Mouse (Mus musculus) ovary, postnatal 36 days (tissue): ENCODE results near the gene Crybb2.

ENCODE experiments used
- DNase-seq: peaks from one replicate; pipeline ENCODE4 v3.0.0; 2022; ENCODE audit warnings: low spot score, mixed read lengths

The Crybb2 gene

GRCm38 (mm10) chr5:113090750-113091149 is 20.8 kb upstream of the Crybb2 start:
- DNase-seq = no peak

GRCm38 (mm10) chr5:113090077-113090690 is 20.3 kb upstream of the Crybb2 start:
- no peak for DNase-seq

GRCm38 (mm10) chr5:113087465-113087864 is 17.5 kb upstream of the Crybb2 start:
- no peak for DNase-seq

GRCm38 (mm10) chr5:113086990-113087389 is 17.1 kb upstream of the Crybb2 start:
- DNase-seq = no peak

GRCm38 (mm10) chr5:113086439-113086838 is 16.5 kb upstream of the Crybb2 start:
- no peak for DNase-seq

GRCm38 (mm10) chr5:113085931-113086330 is 16.0 kb upstream of the Crybb2 start:
- no peak for DNase-seq

GRCm38 (mm10) chr5:113084309-113084708 is 14.4 kb upstream of the Crybb2 start:
- DNase-seq = no peak

GRCm38 (mm10) chr5:113082356-113083168 is 12.6 kb upstream of the Crybb2 start:
- no peak for DNase-seq

GRCm38 (mm10) chr5:113081439-113081838 is 11.5 kb upstream of the Crybb2 start, which contains the start of gene Crybb3:
Gene Crybb3 (minus strand): TSS chr5:113081584.
- DNase-seq = no peak

GRCm38 (mm10) chr5:113081020-113081419 is 11.1 kb upstream of the Crybb2 start:
- DNase-seq = no peak

- no peak for DNase-seq
These were observed 9.9 kb upstream of the Crybb2 start for GRCm38 (mm10) chr5:113079783-113080182.

GRCm38 (mm10) chr5:113078686-113079085 is 8.8 kb upstream of the Crybb2 start:
- DNase-seq = no peak

- peak; percentile 78 for DNase-seq
These were observed 15.6 kb downstream of the Crybb2 start for GRCm38 (mm10) chr5:113054308-113054707.

- no peak for DNase-seq
These were observed 19.2 kb downstream of the Crybb2 start for GRCm38 (mm10) chr5:113050581-113051185.

- no peak for DNase-seq
These were observed 20.0 kb downstream of the Crybb2 start for GRCm38 (mm10) chr5:113049876-113050275.

- no peak for DNase-seq
These were observed 24.2 kb downstream of the Crybb2 start for GRCm38 (mm10) chr5:113045511-113046273.

- DNase-seq = no peak
These were observed 26.4 kb downstream of the Crybb2 start for GRCm38 (mm10) chr5:113043531-113043930.

- DNase-seq = peak; percentile 32
These were observed 28.3 kb downstream of the Crybb2 start for GRCm38 (mm10) chr5:113041567-113042071.

GRCm38 (mm10) chr5:113040776-113041175 is 29.1 kb downstream of the Crybb2 start:
- DNase-seq = no peak

- DNase-seq = no peak
These were observed 31.3 kb downstream of the Crybb2 start for GRCm38 (mm10) chr5:113038601-113039000.

GRCm38 (mm10) chr5:113035094-113036047 is 34.5 kb downstream of the Crybb2 start:
- no peak for DNase-seq
